Mouse (Mus musculus) heart, postnatal 0 days (tissue): ENCODE measurements around the gene Epb41. TPM values are rescaled to one million over a fixed set of nuclear protein-coding genes. Genes with fewer than 3 reads are reported as not detected.

Experiments
- ATAC-seq: fragments of 200-750 bp; cut with Nextera tagmentation; 2 replicates; pipeline ENCODE4 v1.8.0; 2017; ENCODE audit warnings: low read depth, moderate number of reproducible peaks, moderate library complexity; ENCODE audit not compliant: insufficient read depth
- DNase-seq: peaks from one replicate; pipeline ENCODE4 v3.0.0-alpha.2; 2016; ENCODE audit warnings: low spot score
- H3K27ac ChIP-seq: fragments of 300-500 bp; sonication (generic); 2 replicates; pipeline ENCODE4 v1.5.1; 2014; ENCODE audit warnings: low read depth, mild to moderate bottlenecking
- H3K27me3 ChIP-seq: fragments of 300-500 bp; sonication (generic); 2 replicates; pipeline ENCODE4 v1.6.1; 2014; ENCODE audit warnings: low read length, mixed read lengths; ENCODE audit not compliant: control insufficient read depth, insufficient read depth
- H3K36me3 ChIP-seq: fragments of 300-500 bp; sonication (generic); replicated peaks from 2 replicates; pipeline ENCODE4 v1.6.1; 2014; ENCODE audit warnings: low read length, mixed read lengths; ENCODE audit not compliant: control insufficient read depth, insufficient read depth
- H3K4me1 ChIP-seq: fragments of 300-500 bp; sonication (generic); 2 replicates; pipeline ENCODE4 v1.6.1; 2014; ENCODE audit warnings: antibody characterized with exemption; ENCODE audit not compliant: control insufficient read depth, insufficient read depth
- H3K4me2 ChIP-seq: fragments of 300-500 bp; sonication (generic); 2 replicates; pipeline ENCODE4 v1.6.1; 2014; ENCODE audit warnings: low read depth, mild to moderate bottlenecking, low read length, moderate library complexity
- H3K4me3 ChIP-seq: fragments of 300-500 bp; sonication (generic); 2 replicates; pipeline ENCODE4 v1.5.1; 2014; ENCODE audit warnings: low read depth, low read length
- H3K9ac ChIP-seq: fragments of 300-500 bp; sonication (generic); replicated peaks from 2 replicates; pipeline ENCODE4 v1.6.1; 2014; ENCODE audit warnings: low read depth, low read length, mixed read lengths
- H3K9me3 ChIP-seq: fragments of 300-500 bp; sonication (generic); replicated peaks from 2 replicates; pipeline ENCODE4 v1.6.1; 2016; ENCODE audit warnings: low read length; ENCODE audit not compliant: control insufficient read depth
- CTCF ChIP-seq: IDR thresholded peaks from 2 replicates; pipeline ENCODE4 v1.5.1; 2016; ENCODE audit warnings: antibody characterized with exemption, control low read depth, low read depth
- EP300 ChIP-seq: IDR thresholded peaks from 2 replicates; pipeline ENCODE4 v1.6.1; 2016; ENCODE audit warnings: antibody characterized with exemption, low read depth
- WGBS: fragments of 180-500 bp; shearing (Covaris S2); extraction: QIAGEN DNeasy Blood & Tissue Kit; methylation state at CpG from one replicate; pipeline ENCODE4 v1.1.7; 2014; 5-methylcytosine and 5-hydroxymethylcytosine counted together
- polyA plus RNA-seq: library from polyadenylated mRNA; unstranded; fragments of >200 nt; fragmentation: Nextera tagmentation; extraction: Ambion mirVana; gene quantifications from 2 replicates; pipeline ENCODE4 v1.2.1, GENCODE M21; 2015
- total RNA-seq: library from RNA; depleted of rRNA; stranded (reverse); fragments of >200 nt; gene quantifications from 2 replicates; pipeline ENCODE4 v1.2.3, GENCODE M21; 2014; ENCODE audit warnings: low replicate concordance

The Epb41 gene
- total and polyA plus RNA-seq, 2 experiments from 2014 or later: 26.6 to 52.8 TPM

DNA sequence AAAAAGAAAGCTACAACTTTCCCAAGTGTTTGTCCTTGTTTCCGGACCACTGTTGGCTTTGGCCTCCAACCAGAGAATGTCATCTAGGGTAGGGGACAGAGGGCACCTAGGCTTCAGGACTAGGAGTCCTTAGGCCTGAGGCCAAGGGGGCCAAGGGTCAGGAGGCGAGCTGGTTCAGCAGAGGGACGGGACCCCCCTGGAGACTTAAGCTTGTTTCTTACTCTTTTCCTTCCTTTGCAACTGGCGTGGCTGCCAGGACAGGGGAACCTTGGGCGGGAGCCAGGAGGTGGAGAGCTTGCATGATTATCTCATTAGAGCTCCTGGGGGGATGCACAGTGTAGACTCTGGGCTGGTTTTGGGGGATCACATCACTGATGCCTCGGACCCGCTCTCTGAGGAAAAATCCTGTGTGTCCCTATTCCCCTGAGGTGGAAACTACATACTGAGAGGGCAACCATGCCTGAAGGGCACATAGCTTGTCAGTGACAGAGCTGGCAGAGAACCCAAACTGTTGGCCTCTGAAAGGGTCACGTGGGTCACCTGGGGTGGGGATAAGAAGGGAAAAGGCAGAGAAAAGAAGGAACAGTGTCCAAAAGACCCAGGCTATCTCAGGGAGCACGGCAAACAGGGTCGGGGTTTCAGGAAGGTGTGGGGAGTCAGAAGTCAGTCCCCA, 8.9 kb downstream of the Epb41 start:
- no peaks in the 10 kb centered on the region for H3K27me3 ChIP-seq
- peak; percentile 55 for ATAC-seq
- peak; percentile 41 for DNase-seq
- no peaks in the 10 kb centered on the region for H3K9me3 ChIP-seq
- H3K4me1 ChIP-seq: peaks cover 27% of the 10 kb centered on the region
- H3K4me3 ChIP-seq: no peak overlapping the region
- peak overlapping the region; percentile 30 for H3K27ac ChIP-seq
- WGBS: 30% methylated on average over 10 of the region's 10 CpGs
- TF ChIP-seq EP300 (peak; percentile 73; the same call in 1 of the 2 replicates), CTCF (no peak)
- peak overlapping the region; percentile 11; the same call in 1 of the 2 replicates for H3K4me2 ChIP-seq
- H3K36me3 ChIP-seq: no peaks in the 10 kb centered on the region
- peak overlapping the region; percentile 7; the same call in 1 of the 2 replicates for H3K9ac ChIP-seq

- Histone ChIP-seq H3K4me2 (peak overlapping the region; percentile 11; the same call in 1 of the 2 replicates), H3K9ac (0 out of 2 replicates have a peak overlapping the region, but pooled peaks have one; percentile 8), H3K9me3 (no peaks in the 10 kb centered on the region), H3K27ac (peak overlapping the region; percentile 30), H3K27me3 (no peaks in the 10 kb centered on the region), H3K36me3 (no peaks in the 10 kb centered on the region), H3K4me1 (peaks cover 27% of the 10 kb centered on the region), H3K4me3 (no peak overlapping the region)
- WGBS: 42% methylated on average over 3 of the region's 3 CpGs
- TF ChIP-seq CTCF (no peak), EP300 (no peak)
- peak; percentile 13; the same call in 1 of the 2 replicates for ATAC-seq
- DNase-seq: no peak
These were observed 9.5 kb downstream of the Epb41 start for GRCm38 (mm10) chr4:132065578-132065977.

DNA sequence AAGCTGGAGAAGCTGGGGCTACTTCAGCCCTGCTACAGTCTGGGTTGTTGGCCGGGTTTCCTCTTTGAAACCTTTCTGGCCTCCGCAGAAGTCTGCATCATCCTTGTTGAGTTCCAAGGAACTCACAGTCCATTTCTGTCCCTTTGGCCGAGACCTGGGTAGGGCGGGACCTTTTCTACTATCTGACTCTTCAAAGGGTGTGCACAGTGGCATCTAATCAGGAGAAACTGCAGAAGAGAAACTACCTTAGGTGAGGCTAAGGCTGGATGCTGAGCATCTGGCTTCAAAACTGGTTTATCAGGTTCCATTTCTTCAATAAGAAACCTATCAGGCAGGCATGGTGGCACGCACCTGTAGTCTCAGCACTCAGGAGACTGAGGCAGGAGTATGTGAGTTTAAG, 10.6 kb downstream of the Epb41 start:
- ATAC-seq (no peak), DNase-seq (no peak)
- Histone ChIP-seq H3K9me3 (no peaks in the 10 kb centered on the region), H3K9ac (no peak overlapping the region), H3K4me2 (no peak overlapping the region), H3K27ac (no peak overlapping the region), H3K4me3 (no peak overlapping the region), H3K4me1 (peaks cover 36% of the 10 kb centered on the region), H3K27me3 (no peaks in the 10 kb centered on the region), H3K36me3 (no peaks in the 10 kb centered on the region)
- TF ChIP-seq CTCF (no peak), EP300 (no peak)
- WGBS: 86% methylated on average over 5 of the region's 5 CpGs

- TF ChIP-seq EP300 (no peak), CTCF (no peak)
- no peaks in the 10 kb centered on the region for H3K36me3 ChIP-seq
- no peaks in the 10 kb centered on the region for H3K27me3 ChIP-seq
- 55% methylated on average over 17 of the region's 17 CpGs for WGBS
- H3K9ac ChIP-seq: no peak overlapping the region
- no peak for DNase-seq
- H3K4me2 ChIP-seq: no peak overlapping the region
- H3K4me3 ChIP-seq: no peak overlapping the region
- ATAC-seq: no peak
- H3K27ac ChIP-seq: no peak overlapping the region
- peaks cover 48% of the 10 kb centered on the region for H3K4me1 ChIP-seq
- H3K9me3 ChIP-seq: no peaks in the 10 kb centered on the region
These were observed 11.9 kb downstream of the Epb41 start for GRCm38 (mm10) chr4:132062934-132063884.

- H3K4me2 ChIP-seq: no peak overlapping the region
These were observed 12.8 kb downstream of the Epb41 start for GRCm38 (mm10) chr4:132062289-132062688.

More at GRCm38 (mm10) chr4:132062289-132062688, 12.8 kb downstream of the Epb41 start:
- TF ChIP-seq EP300: no peak
- TF ChIP-seq CTCF: no peak
- DNase-seq: no peak
- Histone ChIP-seq H3K4me1 (peaks cover 47% of the 10 kb centered on the region), H3K9ac (no peak overlapping the region), H3K27me3 (no peaks in the 10 kb centered on the region), H3K27ac (no peak overlapping the region), H3K9me3 (no peaks in the 10 kb centered on the region), H3K36me3 (no peaks in the 10 kb centered on the region), H3K4me3 (no peak overlapping the region)
- 56% methylated on average over 8 of the region's 8 CpGs for WGBS
- no peak for ATAC-seq
